Mouse (Mus musculus) lung, embryonic 14.5 days (tissue): ENCODE data around the gene Ddx24. TPM values are rescaled to one million over a fixed set of nuclear protein-coding genes. Genes with fewer than 3 reads are reported as not detected.

Experiments
- ATAC-seq: fragments of 200-750 bp; cut with Nextera tagmentation; 2 replicates; pipeline ENCODE4 v1.8.0; 2017; ENCODE audit warnings: mild to moderate bottlenecking, moderate TSS enrichment, moderate library complexity; ENCODE audit not compliant: insufficient read depth
- DNase-seq: peaks from one replicate; pipeline ENCODE4 v3.0.0-alpha.2; 2015
- H3K27ac ChIP-seq: fragments of 300-500 bp; sonication (generic); 2 replicates; pipeline ENCODE4 v1.5.1; 2014; ENCODE audit warnings: low read depth, mild to moderate bottlenecking, moderate library complexity
- H3K27me3 ChIP-seq: fragments of 300-500 bp; sonication (generic); 2 replicates; pipeline ENCODE4 v1.6.1; 2014; ENCODE audit warnings: low read length, control low read depth; ENCODE audit not compliant: insufficient read depth
- H3K36me3 ChIP-seq: fragments of 300-500 bp; sonication (generic); 2 replicates; pipeline ENCODE4 v1.6.1; 2014; ENCODE audit warnings: control low read depth; ENCODE audit not compliant: insufficient read depth
- H3K4me1 ChIP-seq: fragments of 300-500 bp; sonication (generic); 2 replicates; pipeline ENCODE4 v1.6.1; 2014; ENCODE audit warnings: antibody characterized with exemption, control low read depth; ENCODE audit not compliant: insufficient read depth
- H3K4me2 ChIP-seq: fragments of 300-500 bp; sonication (generic); 2 replicates; pipeline ENCODE4 v1.6.1; 2014; ENCODE audit warnings: mild to moderate bottlenecking
- H3K4me3 ChIP-seq: fragments of 300-500 bp; sonication (generic); 2 replicates; pipeline ENCODE4 v1.5.1; 2014; ENCODE audit warnings: low read depth, low read length
- H3K9ac ChIP-seq: fragments of 300-500 bp; sonication (generic); 2 replicates; pipeline ENCODE4 v1.6.1; 2014
- H3K9me3 ChIP-seq: fragments of 300-500 bp; sonication (generic); 2 replicates; pipeline ENCODE4 v1.6.1; 2016; ENCODE audit warnings: low read depth, low read length, control low read depth
- CTCF ChIP-seq: IDR thresholded peaks from 2 replicates; pipeline ENCODE4 v1.5.1; 2016; ENCODE audit warnings: antibody characterized with exemption, low read depth
- WGBS: fragments of 180-500 bp; shearing (Covaris S2); extraction: QIAGEN DNeasy Blood & Tissue Kit; methylation state at CpG from one replicate; pipeline ENCODE4 v1.1.7; 2014; 5-methylcytosine and 5-hydroxymethylcytosine counted together
- polyA plus RNA-seq: library from polyadenylated mRNA; unstranded; fragments of >200 nt; fragmentation: Nextera tagmentation; extraction: Ambion mirVana; gene quantifications from 2 replicates; pipeline ENCODE4 v1.2.1, GENCODE M21; 2014

The Ddx24 gene
- polyA plus RNA-seq, 1 experiment from 2014 or later: 78.6 TPM

DNA sequence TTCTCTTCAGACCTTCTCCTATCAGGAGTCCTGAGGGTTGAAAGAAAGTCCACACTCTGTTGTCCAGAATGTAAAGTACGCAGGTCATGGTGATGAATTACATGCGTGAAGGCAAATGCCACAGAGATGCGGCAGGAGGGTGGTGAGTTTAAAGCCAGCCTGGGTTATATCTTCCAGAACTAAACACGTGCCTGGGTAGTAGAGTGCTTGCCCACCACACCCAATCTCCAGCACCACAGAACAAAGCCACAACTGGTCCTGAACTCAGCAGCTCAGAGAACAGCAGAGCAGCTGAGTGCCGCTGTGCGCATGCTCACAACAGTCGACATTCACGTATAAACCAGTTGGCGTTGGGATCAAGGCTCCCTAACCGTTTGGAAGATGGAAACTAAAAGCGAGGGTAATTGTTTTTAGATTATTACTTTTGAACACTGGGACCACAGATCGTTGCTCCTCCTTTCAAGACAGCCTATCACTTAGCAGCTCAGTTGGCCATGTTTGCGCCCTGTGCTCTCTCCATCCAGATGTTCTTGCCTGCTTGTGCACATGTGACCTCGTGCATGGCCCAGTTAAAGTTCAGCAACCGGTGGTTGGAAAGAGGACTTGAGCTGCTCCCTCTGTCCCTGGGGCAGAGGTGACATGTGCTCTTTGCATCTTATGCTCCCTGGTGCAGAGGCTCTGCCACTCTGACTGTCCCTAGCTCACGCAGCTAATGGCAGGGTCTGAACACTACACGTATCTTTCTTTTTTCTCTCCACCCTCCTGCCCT is 63.9 kb downstream of the Ddx24 start:
- no peak for ATAC-seq
- H3K27ac ChIP-seq: no peak overlapping the region

GRCm38 (mm10) chr12:103360812-103361211 is 64.8 kb downstream of the Ddx24 start:
- Histone ChIP-seq H3K4me1 (no peaks in the 10 kb centered on the region), H3K4me3 (no peak overlapping the region), H3K4me2 (no peak overlapping the region), H3K9ac (no peak overlapping the region), H3K36me3 (no peaks in the 10 kb centered on the region), H3K9me3 (no peaks in the 10 kb centered on the region), H3K27ac (no peak overlapping the region), H3K27me3 (no peaks in the 10 kb centered on the region)
- ATAC-seq: no peak
- no peak for DNase-seq
- 84% methylated on average over 8 of the region's 8 CpGs for WGBS
- no peak for TF ChIP-seq CTCF

More for the DNA sequence above, 63.9 kb downstream of the Ddx24 start:
- no peak overlapping the region for H3K4me3 ChIP-seq
- H3K9ac ChIP-seq: no peak overlapping the region
- no peak overlapping the region for H3K4me2 ChIP-seq
- H3K36me3 ChIP-seq: no peaks in the 10 kb centered on the region
- H3K9me3 ChIP-seq: no peaks in the 10 kb centered on the region
- H3K27me3 ChIP-seq: no peaks in the 10 kb centered on the region
- WGBS: 77% methylated on average over 17 of the region's 17 CpGs
- DNase-seq: no peak
- no peaks in the 10 kb centered on the region for H3K4me1 ChIP-seq
- no peak for TF ChIP-seq CTCF

- Histone ChIP-seq H3K4me2 (no peak overlapping the region), H3K9ac (no peak overlapping the region), H3K4me3 (no peak overlapping the region), H3K36me3 (no peaks in the 10 kb centered on the region), H3K9me3 (no peaks in the 10 kb centered on the region), H3K27me3 (no peaks in the 10 kb centered on the region), H3K27ac (no peak overlapping the region), H3K4me1 (no peaks in the 10 kb centered on the region)
- ATAC-seq (no peak), DNase-seq (no peak)
- no peak for TF ChIP-seq CTCF
- whole genome bisulfite sequencing: 44% methylated on average over 4 of the region's 4 CpGs
Measured at GRCm38 (mm10) chr12:103358951-103359801, 66.5 kb downstream of the Ddx24 start.

DNA sequence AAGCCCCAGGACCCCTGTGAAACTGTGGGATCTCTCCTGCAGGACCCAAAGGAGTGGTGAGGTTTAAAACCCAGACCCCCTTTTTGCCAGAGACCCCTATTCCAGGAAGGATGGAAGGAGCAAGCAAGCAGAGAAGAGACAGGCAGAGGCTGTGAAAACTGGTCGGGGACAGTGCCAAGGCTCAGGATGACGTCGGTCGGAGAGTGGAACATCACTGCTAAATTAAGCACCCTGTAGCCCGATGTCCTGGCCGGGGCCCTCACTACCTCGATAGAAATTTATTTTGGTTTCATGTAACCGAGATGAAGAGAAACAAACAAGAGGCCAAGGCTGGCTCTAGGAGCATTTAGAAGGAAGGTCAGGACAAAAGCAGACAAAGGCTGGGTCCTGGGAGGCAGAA is 67.4 kb downstream of the Ddx24 start:
- 60% methylated on average over 8 of the region's 8 CpGs for whole genome bisulfite sequencing

More for the DNA sequence above, 67.4 kb downstream of the Ddx24 start:
- no peaks in the 10 kb centered on the region for H3K27me3 ChIP-seq
- TF ChIP-seq CTCF: no peak
- no peak overlapping the region for H3K4me3 ChIP-seq
- DNase-seq (no peak), ATAC-seq (no peak)
- no peaks in the 10 kb centered on the region for H3K36me3 ChIP-seq
- no peak overlapping the region for H3K9ac ChIP-seq
- H3K4me2 ChIP-seq: no peak overlapping the region
- H3K4me1 ChIP-seq: no peaks in the 10 kb centered on the region
- no peak overlapping the region for H3K27ac ChIP-seq
- no peaks in the 10 kb centered on the region for H3K9me3 ChIP-seq

Other genes starting within 250 kb of the Ddx24 start
- gene Prima1, start 183.7 kb downstream of the Ddx24 start, polyA plus RNA-seq: 0.28 TPM in 1 of 2 replicates, not detected in the other
- gene Fam181a, start 114.9 kb downstream of the Ddx24 start, polyA plus RNA-seq: 0.13 TPM in 1 of 2 replicates, not detected in the other
- gene Asb2, start 69.8 kb downstream of the Ddx24 start, polyA plus RNA-seq: 4.5 and 7.8 TPM in 2 replicates
- 8.3 and 8.5 TPM in 2 replicates for gene Otub2, start 37.1 kb downstream of the Ddx24 start, polyA plus RNA-seq
- 0.51 and 0.62 TPM in 2 replicates for gene 9330161L09Rik, start 18.0 kb downstream of the Ddx24 start, polyA plus RNA-seq
- 30.9 and 35.1 TPM in 2 replicates for gene Ifi27, start 8.4 kb upstream of the Ddx24 start, polyA plus RNA-seq
- 10.4 and 11.3 TPM in 2 replicates for gene Ifi27l2a, start 17.9 kb upstream of the Ddx24 start, polyA plus RNA-seq
- not detected in 2 replicates for gene Ifi27l2b, start 31.4 kb upstream of the Ddx24 start, polyA plus RNA-seq
- 1.6 TPM in 2 replicates for gene Ppp4r4, start 106.5 kb upstream of the Ddx24 start, polyA plus RNA-seq
- gene Serpina10, start 205.6 kb upstream of the Ddx24 start, polyA plus RNA-seq: 0.08 TPM in 1 of 2 replicates, not detected in the other
- 0.27 and 1.3 TPM in 2 replicates for gene Serpina6, start 231.4 kb upstream of the Ddx24 start, polyA plus RNA-seq